Mouse (Mus musculus) heart, embryonic 13.5 days (tissue): ENCODE measurements at regions not wholly inside any gene's neighbourhood (a gene's known extent, or its start where the extent isn't known, plus 50 kb on each side); places are given as distances from the start of the nearest gene placed in this dataset.

ENCODE experiments used
- ATAC-seq: fragments of 200-750 bp; cut with Nextera tagmentation; 2 replicates; pipeline ENCODE4 v1.8.0; 2017; ENCODE audit warnings: moderate TSS enrichment; ENCODE audit not compliant: insufficient number of reproducible peaks, low FRiP score, low TSS enrichment; ENCODE audit errors: extremely low read depth
- H3K27ac ChIP-seq: fragments of 300-500 bp; sonication (generic); replicated peaks from 2 replicates; pipeline ENCODE4 v1.5.1; 2015; ENCODE audit warnings: moderate library complexity, mild to moderate bottlenecking, inconsistent platforms
- H3K27me3 ChIP-seq: fragments of 300-500 bp; sonication (generic); replicated peaks from 2 replicates; pipeline ENCODE4 v1.6.1; 2015; ENCODE audit warnings: mild to moderate bottlenecking, inconsistent platforms
- H3K36me3 ChIP-seq: fragments of 300-500 bp; sonication (generic); 2 replicates; pipeline ENCODE4 v1.6.1; 2015; ENCODE audit warnings: mild to moderate bottlenecking, inconsistent platforms
- H3K4me1 ChIP-seq: fragments of 300-500 bp; sonication (generic); 2 replicates; pipeline ENCODE4 v1.6.1; 2015; ENCODE audit warnings: inconsistent platforms
- H3K4me2 ChIP-seq: fragments of 300-500 bp; sonication (generic); 2 replicates; pipeline ENCODE4 v1.6.1; 2015; ENCODE audit warnings: inconsistent platforms, mild to moderate bottlenecking, moderate library complexity
- H3K4me3 ChIP-seq: fragments of 300-500 bp; sonication (generic); 2 replicates; pipeline ENCODE4 v1.5.1; 2015; ENCODE audit warnings: moderate library complexity, mild to moderate bottlenecking, inconsistent platforms
- H3K9ac ChIP-seq: fragments of 300-500 bp; sonication (generic); 2 replicates; pipeline ENCODE4 v1.6.1; 2015; ENCODE audit warnings: inconsistent platforms, mild to moderate bottlenecking, moderate library complexity
- H3K9me3 ChIP-seq: fragments of 300-500 bp; sonication (generic); 2 replicates; pipeline ENCODE4 v1.6.1; 2016; ENCODE audit warnings: inconsistent platforms
- WGBS: fragments of 180-500 bp; shearing (Covaris S2); methylation state at CpG from one replicate; pipeline ENCODE4 v1.1.7; 2015; ENCODE audit warnings: mixed read lengths; 5-methylcytosine and 5-hydroxymethylcytosine counted together

DNA sequence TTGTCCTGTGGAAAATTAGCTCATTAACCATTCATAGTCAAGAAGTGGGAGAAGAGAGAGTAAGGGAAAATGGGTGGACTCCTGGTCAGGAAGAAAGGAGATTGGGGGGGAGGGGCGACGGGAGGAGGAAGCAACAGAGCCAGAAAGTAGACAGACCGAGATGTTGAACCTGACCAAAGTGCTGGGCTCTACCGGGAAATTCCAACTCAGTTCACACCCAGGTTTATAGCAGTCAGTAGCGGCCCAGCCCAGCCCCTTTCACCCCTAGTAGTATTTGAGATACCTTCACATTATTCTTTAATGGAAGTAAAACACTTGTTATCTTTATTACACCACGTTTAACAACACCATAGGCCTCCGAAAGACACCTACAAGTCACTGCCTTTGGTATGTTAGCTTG lies 158.2 kb downstream of the Hibadh start:
- no peak for ATAC-seq
- no peaks in the 10 kb centered on the region for H3K36me3 ChIP-seq
- H3K27ac ChIP-seq = no peak overlapping the region
- H3K27me3 ChIP-seq = no peaks in the 10 kb centered on the region
- peaks cover 18% of the 10 kb centered on the region for H3K4me1 ChIP-seq
- no peaks in the 10 kb centered on the region for H3K9me3 ChIP-seq
- no peak overlapping the region for H3K4me2 ChIP-seq
- 66% methylated on average over 7 of the region's 7 CpGs for WGBS
- no peak overlapping the region for H3K4me3 ChIP-seq
- no peak overlapping the region for H3K9ac ChIP-seq

DNA sequence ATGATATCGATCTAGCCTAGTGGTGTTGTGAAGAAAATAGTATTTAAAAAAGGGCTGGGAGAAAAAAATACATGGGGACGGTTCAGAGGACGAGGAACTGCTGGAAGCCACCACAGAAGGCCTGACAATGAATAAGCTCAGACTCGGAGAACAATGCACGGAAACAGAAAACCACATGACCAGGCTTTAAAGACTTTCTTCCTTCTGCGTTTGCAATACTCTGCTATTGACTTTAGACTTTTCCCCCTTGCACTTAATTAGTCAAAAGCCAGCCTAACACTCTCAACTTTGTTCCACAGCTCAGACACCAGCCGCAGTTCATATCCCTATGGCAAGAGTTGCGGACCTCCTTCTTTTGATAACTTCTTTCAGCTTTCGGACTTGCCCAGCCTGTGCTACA lies 154.0 kb downstream of the Hibadh start:
- Histone ChIP-seq H3K9ac (no peak overlapping the region), H3K27ac (peak overlapping the region; percentile 6), H3K4me2 (no peak overlapping the region), H3K27me3 (no peaks in the 10 kb centered on the region), H3K9me3 (no peaks in the 10 kb centered on the region), H3K4me1 (peaks cover 11% of the 10 kb centered on the region), H3K36me3 (no peaks in the 10 kb centered on the region), H3K4me3 (no peak overlapping the region)
- WGBS = 55% methylated on average over 9 of the region's 9 CpGs
- ATAC-seq = no peak

- Histone ChIP-seq H3K4me2 (no peak overlapping the region), H3K9ac (no peak overlapping the region), H3K4me3 (no peak overlapping the region), H3K27me3 (no peaks in the 10 kb centered on the region), H3K4me1 (peaks cover 11% of the 10 kb centered on the region), H3K9me3 (no peaks in the 10 kb centered on the region), H3K27ac (peak overlapping the region; percentile 6), H3K36me3 (no peaks in the 10 kb centered on the region)
- ATAC-seq = no peak
- WGBS = 50% methylated on average over 4 of the region's 4 CpGs
Observed at GRCm38 (mm10) chr6:52486655-52487054, 153.5 kb downstream of the Hibadh start.

- Histone ChIP-seq H3K4me2 (no peak overlapping the region), H3K36me3 (no peaks in the 10 kb centered on the region), H3K27me3 (no peaks in the 10 kb centered on the region), H3K27ac (no peak overlapping the region), H3K9me3 (no peaks in the 10 kb centered on the region), H3K4me1 (peaks cover 11% of the 10 kb centered on the region), H3K4me3 (no peak overlapping the region), H3K9ac (no peak overlapping the region)
- 87% methylated on average over 5 of the region's 5 CpGs for WGBS
- no peak for ATAC-seq
Observed at GRCm38 (mm10) chr6:52487861-52488260, 152.3 kb downstream of the Hibadh start.

GRCm38 (mm10) chr6:52490264-52490775 lies 149.9 kb downstream of the Hibadh start:
- no peak for ATAC-seq
- no peak overlapping the region for H3K27ac ChIP-seq

DNA sequence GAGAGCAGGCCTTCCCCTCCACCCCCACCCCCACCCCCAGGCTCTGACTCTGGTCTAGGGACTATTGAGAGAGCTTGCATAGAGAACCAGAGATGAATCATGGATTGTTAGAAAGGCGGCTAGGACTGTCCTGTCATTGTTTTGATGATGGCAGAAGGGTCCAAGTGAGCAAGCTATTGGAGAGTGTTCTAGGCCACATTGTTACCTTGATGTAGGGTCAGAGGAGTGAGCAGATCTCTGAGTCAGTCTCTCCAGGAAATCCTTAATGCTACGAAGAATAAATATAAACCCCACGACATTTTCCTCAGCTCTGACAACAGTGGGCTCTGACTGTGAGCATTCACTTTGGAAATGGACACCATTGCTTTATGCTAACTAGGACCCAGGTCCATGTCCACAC lies 144.9 kb downstream of the Hibadh start:
- no peaks in the 10 kb centered on the region for H3K4me1 ChIP-seq
- 70% methylated on average over 3 of the region's 3 CpGs for WGBS
- H3K9ac ChIP-seq = no peak overlapping the region
- ATAC-seq = no peak
- no peak overlapping the region for H3K27ac ChIP-seq
- H3K4me2 ChIP-seq = no peak overlapping the region
- no peaks in the 10 kb centered on the region for H3K9me3 ChIP-seq
- H3K36me3 ChIP-seq = no peaks in the 10 kb centered on the region
- H3K27me3 ChIP-seq = no peaks in the 10 kb centered on the region
- H3K4me3 ChIP-seq = no peak overlapping the region

More at GRCm38 (mm10) chr6:52490264-52490775, 149.9 kb downstream of the Hibadh start:
- H3K4me2 ChIP-seq = no peak overlapping the region
- H3K9me3 ChIP-seq = no peaks in the 10 kb centered on the region
- no peak overlapping the region for H3K9ac ChIP-seq
- 70% methylated on average over 14 of the region's 14 CpGs for WGBS
- H3K4me1 ChIP-seq = peaks cover 11% of the 10 kb centered on the region
- no peaks in the 10 kb centered on the region for H3K36me3 ChIP-seq
- no peak overlapping the region for H3K4me3 ChIP-seq
- no peaks in the 10 kb centered on the region for H3K27me3 ChIP-seq

- Histone ChIP-seq H3K27ac (no peak overlapping the region), H3K4me2 (no peak overlapping the region), H3K9me3 (no peaks in the 10 kb centered on the region), H3K4me3 (no peak overlapping the region), H3K9ac (no peak overlapping the region), H3K4me1 (no peaks in the 10 kb centered on the region), H3K36me3 (no peaks in the 10 kb centered on the region), H3K27me3 (no peaks in the 10 kb centered on the region)
- no peak for ATAC-seq
- 54% methylated on average over 5 of the region's 5 CpGs for WGBS
Observed at GRCm38 (mm10) chr6:52495855-52496254, 144.3 kb downstream of the Hibadh start.
